Mouse (Mus musculus) c-Kit-positive CD71-positive TER-119-positive erythroid progenitor cells, embryonic 14.5 days (primary cell): ENCODE measurements around the gene Cmpk1.

Source experiments
- DNase-seq: peaks from one replicate; pipeline ENCODE4 v3.0.0-alpha.2; 2013; ENCODE audit warnings: low spot score

Gene Cmpk1

GRCm38 (mm10) chr4:114945021-114945420 lies 42.0 kb downstream of the Cmpk1 start:
- no peak for DNase-seq

- DNase-seq, result no peak
These were observed 44.5 kb downstream of the Cmpk1 start for GRCm38 (mm10) chr4:114942583-114942982.

- DNase-seq, result no peak
These were observed 44.9 kb downstream of the Cmpk1 start for GRCm38 (mm10) chr4:114942112-114942511.

GRCm38 (mm10) chr4:114941311-114941710 lies 45.7 kb downstream of the Cmpk1 start:
- DNase-seq, result no peak

- no peak for DNase-seq
These were observed 48.8 kb downstream of the Cmpk1 start for GRCm38 (mm10) chr4:114938248-114938647.

GRCm38 (mm10) chr4:114937459-114938047 lies 49.5 kb downstream of the Cmpk1 start:
- DNase-seq, result no peak

GRCm38 (mm10) chr4:114934188-114934587 lies 52.9 kb downstream of the Cmpk1 start:
- no peak for DNase-seq

GRCm38 (mm10) chr4:114932747-114933146 lies 54.3 kb downstream of the Cmpk1 start:
- DNase-seq, result no peak

GRCm38 (mm10) chr4:114929155-114929554 lies 57.9 kb downstream of the Cmpk1 start:
- no peak for DNase-seq

- DNase-seq, result no peak
These were observed 61.1 kb downstream of the Cmpk1 start, which contains the start of gene Foxe3 for GRCm38 (mm10) chr4:114925917-114926312. Gene Foxe3, minus strand, starts transcription at chr4:114926013.

- DNase-seq, result no peak
These were observed 61.8 kb downstream of the Cmpk1 start for GRCm38 (mm10) chr4:114924971-114925916.

GRCm38 (mm10) chr4:114917091-114917490 lies 70.0 kb downstream of the Cmpk1 start:
- peak; percentile 31 for DNase-seq

- DNase-seq, result no peak
These were observed 71.0 kb downstream of the Cmpk1 start for GRCm38 (mm10) chr4:114916056-114916455.

- DNase-seq, result peak; percentile 22
These were observed 73.5 kb downstream of the Cmpk1 start for GRCm38 (mm10) chr4:114913594-114913962.

GRCm38 (mm10) chr4:114912705-114913593 lies 74.1 kb downstream of the Cmpk1 start:
- no peak for DNase-seq

GRCm38 (mm10) chr4:114909602-114910484 lies 77.2 kb downstream of the Cmpk1 start:
- DNase-seq, result peak; percentile 36
